Mouse (Mus musculus) MEL (cell line): ENCODE results near the gene Ccpg1. TPM values are rescaled to one million over a fixed set of nuclear protein-coding genes. Genes with fewer than 3 reads are reported as not detected.

ENCODE experiments used
- DNase-seq: peaks from one replicate; pipeline ENCODE4 v3.0.0; 2011; ENCODE audit warnings: low read depth, low spot score
- H3K27ac ChIP-seq: 2 replicates; pipeline ENCODE4 v1.5.1; 2012; ENCODE audit warnings: low read depth, mild to moderate bottlenecking, control low read depth, low read length, moderate library complexity; ENCODE audit not compliant: control insufficient read depth
- H3K27me3 ChIP-seq, 2 experiments: fragments of 150-350 bp in 1 of 2; sonication (generic) in 1 of 2; 2 replicates each; pipeline ENCODE4 v1.6.1; 2012; ENCODE audit warnings: low read length in 2 of 2, mild to moderate bottlenecking in 2 of 2, improper control_type of control experiment in 1 of 2, moderate library complexity in 1 of 2; ENCODE audit not compliant: insufficient read depth in 2 of 2, control insufficient read depth in 1 of 2
- H3K36me3 ChIP-seq, 2 experiments: 2 replicates each; pipeline ENCODE4 v1.6.1; 2012 to 2014; ENCODE audit warnings: low read length in 2 of 2, improper control_type of control experiment in 1 of 2, inconsistent platforms in 1 of 2, mild to moderate bottlenecking in 1 of 2; ENCODE audit not compliant: insufficient read depth in 2 of 2, control insufficient read depth in 1 of 2
- H3K4me1 ChIP-seq, 2 experiments: fragments of 150-350 bp in 1 of 2; sonication (generic) in 1 of 2; 2 replicates each; pipeline ENCODE4 v1.6.1; 2012; ENCODE audit warnings: low read length in 2 of 2, improper control_type of control experiment in 1 of 2, mild to moderate bottlenecking in 1 of 2; ENCODE audit not compliant: insufficient read depth in 2 of 2, control insufficient read depth in 1 of 2
- H3K4me3 ChIP-seq, 2 experiments: fragments of 150-350 bp in 1 of 2; sonication (generic) in 1 of 2; 2 replicates each; pipeline ENCODE4 v1.5.1; 2012; ENCODE audit warnings: low read depth in 2 of 2, low read length in 2 of 2, mild to moderate bottlenecking in 2 of 2, moderate library complexity in 2 of 2, control low read depth in 1 of 2, improper control_type of control experiment in 1 of 2; ENCODE audit not compliant: control insufficient read depth in 1 of 2, insufficient read depth in 1 of 2
- H3K79me2 ChIP-seq: 2 replicates; pipeline ENCODE4 v1.6.1; 2012; ENCODE audit warnings: mild to moderate bottlenecking, low read length, moderate library complexity; ENCODE audit not compliant: control insufficient read depth, poor library complexity, insufficient read depth
- H3K9ac ChIP-seq: 2 replicates; pipeline ENCODE4 v1.6.1; 2012; ENCODE audit warnings: low read depth, mild to moderate bottlenecking, control low read depth, low read length, moderate library complexity; ENCODE audit not compliant: control insufficient read depth, poor library complexity, severe bottlenecking
- H3K9me3 ChIP-seq: fragments of 150-350 bp; sonication (generic); replicated peaks from 2 replicates; pipeline ENCODE4 v1.6.1; 2012; ENCODE audit warnings: mild to moderate bottlenecking, low read length, improper control_type of control experiment, moderate library complexity; ENCODE audit not compliant: insufficient read depth
- CHD1 ChIP-seq: IDR thresholded peaks from 2 replicates; pipeline ENCODE4 v1.6.1; 2012; ENCODE audit warnings: low read depth, mild to moderate bottlenecking, inconsistent platforms, low read length, improper control_type of control experiment
- CHD2 ChIP-seq: IDR thresholded peaks from 2 replicates; pipeline ENCODE4 v1.6.1; 2011; ENCODE audit warnings: low read length, improper control_type of control experiment
- CTCF ChIP-seq, 3 experiments: IDR thresholded peaks in 2 of 3; conservative IDR thresholded peaks in 1 of 3; 2 replicates each; pipeline ENCODE4 v1.5.1; 2011 to 2012; ENCODE audit warnings: low read length in 3 of 3, low read depth in 2 of 3, mild to moderate bottlenecking in 2 of 3, improper control_type of control experiment in 1 of 3, inconsistent platforms in 1 of 3, mixed read lengths in 1 of 3, moderate library complexity in 1 of 3; ENCODE audit not compliant: control insufficient read depth in 1 of 3, insufficient read depth in 1 of 3, poor library complexity in 1 of 3, severe bottlenecking in 1 of 3
- E2F4 ChIP-seq: IDR thresholded peaks from 2 replicates; pipeline ENCODE4 v1.6.1; 2011; ENCODE audit warnings: low read depth, low read length, improper control_type of control experiment, borderline replicate concordance
- JUND ChIP-seq: IDR thresholded peaks from 2 replicates; pipeline ENCODE4 v1.6.1; 2011; ENCODE audit warnings: low read depth, mild to moderate bottlenecking, improper control_type of control experiment, low read length
- MAX ChIP-seq: IDR thresholded peaks from 2 replicates; pipeline ENCODE4 v1.6.1; 2011; ENCODE audit warnings: low read length, improper control_type of control experiment
- MAZ ChIP-seq: IDR thresholded peaks from 2 replicates; pipeline ENCODE4 v1.6.1; 2012; ENCODE audit warnings: low read depth, mild to moderate bottlenecking, inconsistent platforms, low read length, improper control_type of control experiment
- MEF2A ChIP-seq: IDR thresholded peaks from 2 replicates; pipeline ENCODE4 v1.6.1; 2014; ENCODE audit warnings: low read depth, mild to moderate bottlenecking, inconsistent platforms, low read length, improper control_type of control experiment; ENCODE audit not compliant: poor library complexity, insufficient replicate concordance, severe bottlenecking; ENCODE audit errors: extremely low read depth
- POLR2AphosphoS5 ChIP-seq: IDR thresholded peaks from 2 replicates; pipeline ENCODE4 v1.6.1; 2012; ENCODE audit warnings: low read depth, borderline replicate concordance, mild to moderate bottlenecking, inconsistent platforms, low read length, moderate library complexity, mixed read lengths
- RCOR1 ChIP-seq: IDR thresholded peaks from 2 replicates; pipeline ENCODE4 v1.6.1; 2012; ENCODE audit warnings: low read depth, mild to moderate bottlenecking, inconsistent platforms, low read length, improper control_type of control experiment
- TBP ChIP-seq: IDR thresholded peaks from 2 replicates; pipeline ENCODE4 v1.8.0; 2011; ENCODE audit warnings: low read depth, low read length, improper control_type of control experiment
- ZKSCAN1 ChIP-seq: IDR thresholded peaks from 2 replicates; pipeline ENCODE4 v1.6.1; 2012; ENCODE audit warnings: low read depth, mild to moderate bottlenecking, inconsistent platforms, low read length, improper control_type of control experiment, moderate library complexity
- ZNF384 ChIP-seq: IDR thresholded peaks from 2 replicates; pipeline ENCODE4 v1.6.1; 2012; ENCODE audit warnings: low read depth, mild to moderate bottlenecking, inconsistent platforms, low read length, improper control_type of control experiment
- polyA plus RNA-seq, 2 experiments: library from polyadenylated mRNA; stranded (reverse) in 1 of 2; unstranded in 1 of 2; fragments of >175 nt in 1 of 2; fragments of >200 nt in 1 of 2; gene quantifications; 2 replicates each; pipeline versions ENCODE4 v1.2.1 to v1.2.4; 2012; ENCODE audit warnings: low replicate concordance in 2 of 2, low read depth in 1 of 2; ENCODE audit not compliant: insufficient read length in 2 of 2, insufficient read depth in 1 of 2, missing spikeins in 1 of 2
- total RNA-seq: library from RNA; depleted of rRNA; stranded (reverse); fragments of 300-350 nt; gene quantifications from 2 replicates; pipeline ENCODE4 v1.2.3, GENCODE M21; 2012

Ccpg1 gene
- total and polyA plus RNA-seq, 3 experiments, result 2.1 to 12.5 TPM; not detected in 1

- TF ChIP-seq ZKSCAN1, result no peak
- 0 out of 2 replicates have a peak, but pooled peaks have one; percentile 17 for TF ChIP-seq TBP
- TF ChIP-seq, all 39 proteins: peak for 1
- Histone ChIP-seq H3K9me3 (no peaks in the 10 kb centered on the region), H3K79me2 (no peaks in the 10 kb centered on the region), H3K4me3 (no peak overlapping the region), H3K9ac (no peak overlapping the region), H3K4me1 (no peaks in the 10 kb centered on the region), H3K36me3 (no peaks in the 10 kb centered on the region), H3K27me3 (no peaks in the 10 kb centered on the region), H3K27ac (no peak overlapping the region)
- no peak for DNase-seq
Observed at GRCm38 (mm10) chr9:72996806-72997205, 11.6 kb downstream of the Ccpg1 start.

GRCm38 (mm10) chr9:73000487-73000886, 15.3 kb downstream of the Ccpg1 start:
- Histone ChIP-seq H3K36me3 (no peaks in the 10 kb centered on the region), H3K27ac (no peak overlapping the region), H3K27me3 (no peaks in the 10 kb centered on the region), H3K9me3 (no peaks in the 10 kb centered on the region), H3K79me2 (no peaks in the 10 kb centered on the region), H3K9ac (no peak overlapping the region), H3K4me1 (no peaks in the 10 kb centered on the region), H3K4me3 (no peak overlapping the region)
- no peak for DNase-seq
- TF ChIP-seq CTCF (IDR thresholded peaks at IDR 0.05 in 2 of 3, conservative IDR thresholded peaks at IDR 0.05 in 1 of 3; ENCODE audit: control insufficient read depth in 1 of 3, insufficient read depth in 1 of 3, low read depth in 2 of 3, low read length in 3 of 3, poor library complexity in 1 of 3, severe bottlenecking in 1 of 3) (no peak; a peak in 1 of 6 replicates), MAX (no peak), MAZ (no peak), POLR2AphosphoS5 (no peak), MEF2A (no peak), RCOR1 (no peak), E2F4 (no peak), ZNF384 (no peak), CHD2 (no peak), CHD1 (no peak)

GRCm38 (mm10) chr9:73001314-73002011, 16.2 kb downstream of the Ccpg1 start:
- H3K36me3 ChIP-seq, result no peaks in the 10 kb centered on the region
- H3K9me3 ChIP-seq, result no peaks in the 10 kb centered on the region
- H3K27me3 ChIP-seq, result no peaks in the 10 kb centered on the region
- no peak for DNase-seq
- no peak overlapping the region for H3K27ac ChIP-seq
- TF ChIP-seq JUND, result no peak
- TF ChIP-seq, all 39 proteins: peak for 0
- Histone ChIP-seq H3K4me3 (no peak overlapping the region), H3K79me2 (no peaks in the 10 kb centered on the region), H3K4me1 (no peaks in the 10 kb centered on the region), H3K9ac (no peak overlapping the region)
